ENCODE assay signal across 8 mouse cellular contexts in the genomic region with DNA sequence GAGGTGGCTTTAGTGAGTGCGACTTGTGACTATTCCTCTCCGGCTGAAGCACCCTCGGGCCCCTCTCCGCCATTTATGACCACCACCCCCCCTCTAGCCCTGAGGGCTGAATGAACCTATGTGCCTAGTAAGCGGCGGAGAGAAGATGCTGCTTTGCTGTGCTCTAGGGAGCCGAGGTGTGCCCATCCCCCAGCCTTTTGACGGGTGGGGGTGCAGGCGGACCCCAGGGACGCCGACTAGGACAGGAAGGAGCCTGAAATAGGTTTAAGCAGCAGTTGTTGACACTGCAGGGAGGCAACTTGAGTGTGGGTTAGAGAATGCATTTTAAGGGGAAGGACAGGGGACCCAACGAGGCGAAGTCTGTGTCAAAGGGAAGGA. TPM values are rescaled to one million over a fixed set of nuclear protein-coding genes. Genes with fewer than 3 reads are reported as not detected.
DNase-seq lines count a peak whose midpoint lies in the region; ATAC-seq and TF ChIP-seq lines count a peak whose summit lies in the region.

No protein-coding gene starts in this region.

- no peak for TF ChIP-seq RAD21 in CH12.LX (IDR thresholded peaks at IDR 0.05; ENCODE audit: low read depth, low read length)

- H3K27me3 ChIP-seq in CH12.LX (replicated peaks) = peaks cover 25% of the 10 kb centered on the region
- peaks cover 60% of the 10 kb centered on the region for H3K27me3 ChIP-seq in forebrain, embryonic 14.5 days (replicated peaks; ENCODE audit: control insufficient read depth, insufficient read depth, low read length)
- H3K27me3 ChIP-seq in liver, embryonic 13.5 days = peaks cover 91% of the 10 kb centered on the region
- no peaks in the 10 kb centered on the region for H3K27me3 ChIP-seq in splenic B cell, adult 2 months (ENCODE audit: control insufficient read depth, insufficient read depth, low read length, poor library complexity, severe bottlenecking)

- DNase-seq in heart, adult 18-20 months = peak; percentile 20 to 42
- DNase-seq in heart, adult 8-10 months (ENCODE audit: low spot score) = no peak
- no peak for DNase-seq in CH12.LX (ENCODE audit: extremely low read depth)
- no peak for DNase-seq in forebrain, embryonic 14.5 days (ENCODE audit: low spot score)
- no peak for DNase-seq in liver, embryonic 13.5 days
- peak; percentile 48 for DNase-seq in splenic B cell, adult 2 months (ENCODE audit: low read depth, low spot score)
- no peak for DNase-seq in layer of hippocampus, adult 8-10 months (ENCODE audit: low spot score in 2 of 2)

- dilution Hi-C loops in CH12.LX (cut with MboI; ENCODE audit: extremely low pct_ligation_motif_present, extremely low pct_unique_long_range_greater_than_20kb, low sequenced_read_pairs) = no loop called here

- no peaks in the 10 kb centered on the region for H3K36me3 ChIP-seq in CH12.LX (replicated peaks in 1 of 2; ENCODE audit: control insufficient read depth in 1 of 2, insufficient read depth in 1 of 2, low read length in 1 of 2)
- H3K36me3 ChIP-seq in forebrain, embryonic 14.5 days (ENCODE audit: control insufficient read depth, insufficient read depth, low read length) = no peaks in the 10 kb centered on the region
- H3K36me3 ChIP-seq in liver, embryonic 13.5 days = no peaks in the 10 kb centered on the region
- no peaks in the 10 kb centered on the region for H3K36me3 ChIP-seq in splenic B cell, adult 2 months (ENCODE audit: control insufficient read depth, insufficient read depth, low read length, poor library complexity, severe bottlenecking)

- H3K4me3 ChIP-seq in CH12.LX (replicated peaks in 1 of 3; ENCODE audit: low read depth in 2 of 3, low read length in 2 of 3, poor library complexity in 1 of 3) = peak overlapping the region; percentile 50 to 71 (median 63)
- peak overlapping the region; percentile 34 for H3K4me3 ChIP-seq in forebrain, embryonic 14.5 days (ENCODE audit: low read depth, low read length)
- H3K4me3 ChIP-seq in liver, embryonic 13.5 days (replicated peaks) = peak overlapping the region; percentile 51

- in situ Hi-C loops in CH12.LX (cut with MboI; ENCODE audit: low pct_ligation_motif_present, low pct_unique_long_range_greater_than_20kb, low sequenced_read_pairs) = loop anchor here (10.0 to 25.0 kb wide), 4 partner anchors 78 to 410 kb away; a partner anchor contains a TSS

- H3K9ac ChIP-seq in CH12.LX (ENCODE audit: insufficient read depth, low read depth) = peak overlapping the region; percentile 42
- peak overlapping the region; percentile 54 for H3K9ac ChIP-seq in forebrain, embryonic 14.5 days (ENCODE audit: low read length)
- H3K9ac ChIP-seq in liver, embryonic 13.5 days = peak overlapping the region; percentile 50

- whole genome bisulfite sequencing in forebrain, embryonic 14.5 days = 1% methylated on average over 13 of the region's 13 CpGs
- under 1% methylated on average over 13 of the region's 13 CpGs for WGBS in liver, embryonic 13.5 days (ENCODE audit: insufficient replicate concordance)

- 0 out of 2 replicates have a peak, but pooled peaks cover 5% of the 10 kb centered on the region for H3K79me2 ChIP-seq in CH12.LX (replicated peaks; ENCODE audit: control insufficient read depth, extremely low read depth, insufficient read depth, poor library complexity, severe bottlenecking)

- no peak for TF ChIP-seq EP300 in CH12.LX (IDR thresholded peaks at IDR 0.05; ENCODE audit: low read length)

- peak overlapping the region; percentile 47 for H3K27ac ChIP-seq in CH12.LX (ENCODE audit: insufficient read depth, low read depth)
- H3K27ac ChIP-seq in forebrain, embryonic 14.5 days (ENCODE audit: low read depth, low read length) = no peak overlapping the region
- no peak overlapping the region for H3K27ac ChIP-seq in liver, embryonic 13.5 days

- H3K4me1 ChIP-seq in CH12.LX (ENCODE audit: control insufficient read depth in 1 of 2, insufficient read depth in 2 of 2) = peaks cover 8 to 40% of the 10 kb centered on the region in 2 experiments
- H3K4me1 ChIP-seq in forebrain, embryonic 14.5 days (ENCODE audit: control insufficient read depth, insufficient read depth, low read length) = peaks cover 20% of the 10 kb centered on the region
- H3K4me1 ChIP-seq in liver, embryonic 13.5 days (replicated peaks) = peaks cover 43% of the 10 kb centered on the region

- no peak for ATAC-seq in forebrain, embryonic 14.5 days
- no peak for ATAC-seq in liver, embryonic 13.5 days (ENCODE audit: low read depth)
- ATAC-seq in monocyte, adult 5-6 weeks (replicated peaks; ENCODE audit: insufficient number of reproducible peaks, low FRiP score, low TSS enrichment, poor library complexity, severe bottlenecking) = no peak

- TF ChIP-seq CTCF in CH12.LX (conservative IDR thresholded peaks at IDR 0.05 in 1 of 2, IDR thresholded peaks at IDR 0.05 in 1 of 2; ENCODE audit: low read depth in 2 of 2, low read length in 2 of 2) = no peak

- peak overlapping the region; percentile 44 for H3K4me2 ChIP-seq in CH12.LX (ENCODE audit: insufficient read depth, low read depth, poor library complexity, severe bottlenecking)
- H3K4me2 ChIP-seq in forebrain, embryonic 14.5 days (ENCODE audit: low read length) = peak overlapping the region; percentile 77
- peak overlapping the region; percentile 69 for H3K4me2 ChIP-seq in liver, embryonic 13.5 days

- H3K9me3 ChIP-seq in CH12.LX (replicated peaks; ENCODE audit: low read length) = no peaks in the 10 kb centered on the region
- H3K9me3 ChIP-seq in forebrain, embryonic 14.5 days (replicated peaks; ENCODE audit: control insufficient read depth, low read length) = no peaks in the 10 kb centered on the region
- H3K9me3 ChIP-seq in liver, embryonic 13.5 days (replicated peaks) = no peaks in the 10 kb centered on the region

- no peak for TF ChIP-seq POLR2A in CH12.LX (IDR thresholded peaks at IDR 0.05; ENCODE audit: low read depth, low read length)

TF ChIP-seq in CH12.LX, 34 proteins besides CTCF, POLR2A, EP300 and RAD21 (continues in another document):
- no peak for TF ChIP-seq UBTF (IDR thresholded peaks at IDR 0.05; ENCODE audit: low read depth, low read length)
- 0 out of 2 replicates have a peak, but pooled peaks have one; percentile 13 for TF ChIP-seq BHLHE40 (IDR thresholded peaks at IDR 0.05; ENCODE audit: low read depth, low read length)
- TF ChIP-seq NELFE (IDR thresholded peaks at IDR 0.05; ENCODE audit: low read depth, low read length) = no peak
- TF ChIP-seq TBP (conservative IDR thresholded peaks at IDR 0.05; ENCODE audit: low read depth, low read length) = no peak
- no peak for TF ChIP-seq MAX (IDR thresholded peaks at IDR 0.05; ENCODE audit: low read length)
- no peak for TF ChIP-seq ZC3H11A (IDR thresholded peaks at IDR 0.05; ENCODE audit: low read depth, low read length)
- no peak for TF ChIP-seq POLR2AphosphoS2 (IDR thresholded peaks at IDR 0.05; ENCODE audit: low read depth, low read length)
- no peak for TF ChIP-seq GABPA (IDR thresholded peaks at IDR 0.05; ENCODE audit: insufficient replicate concordance, low read depth, low read length)
- TF ChIP-seq MEF2A (IDR thresholded peaks at IDR 0.05; ENCODE audit: borderline replicate concordance, low read depth, low read length) = no peak
- TF ChIP-seq JUN (IDR thresholded peaks at IDR 0.05; ENCODE audit: insufficient read depth, low read depth, low read length) = no peak
- TF ChIP-seq SMC3 (IDR thresholded peaks at IDR 0.05; ENCODE audit: low read depth, low read length) = no peak
- no peak for TF ChIP-seq SIN3A (IDR thresholded peaks at IDR 0.05; ENCODE audit: low read length)
- no peak for TF ChIP-seq E2F4 (IDR thresholded peaks at IDR 0.05; ENCODE audit: insufficient replicate concordance, low read depth, low read length)
- TF ChIP-seq MXI1 (IDR thresholded peaks at IDR 0.05; ENCODE audit: low read depth, low read length) = no peak
- no peak for TF ChIP-seq KAT2A (IDR thresholded peaks at IDR 0.05; ENCODE audit: insufficient replicate concordance, low read length)
- 0 out of 2 replicates have a peak, but pooled peaks have one; percentile 3 for TF ChIP-seq HCFC1 (IDR thresholded peaks at IDR 0.05; ENCODE audit: low read depth, low read length)
- no peak for TF ChIP-seq MAFK (IDR thresholded peaks at IDR 0.05; ENCODE audit: insufficient replicate concordance, low read length)
- TF ChIP-seq TCF12 (IDR thresholded peaks at IDR 0.05; ENCODE audit: low read depth, low read length) = no peak
- TF ChIP-seq RCOR1 (conservative IDR thresholded peaks at IDR 0.05; ENCODE audit: low read depth, low read length) = no peak

RNA-seq across cellular contexts. Expression of a gene that starts 3.3 kb away (rescaled TPM):
- 10 to 100 TPM; 17.5 to 18.6 TPM for total RNA-seq in heart, adult 18-20 months (2021)
- 10 to 100 TPM; 14.0 to 21.2 (median 15.9) TPM for total RNA-seq in heart, adult 8-10 months (2022)
- total RNA-seq in CH12.LX (2012; rRNA removed) = 28.7 and 32.1 TPM in 2 replicates
- total RNA-seq in CH12.LX (2014; rRNA removed) = 14.1 and 15.3 TPM in 2 replicates
- 37.5 and 37.8 TPM in 2 replicates for polyA plus RNA-seq in CH12.LX (2012; ENCODE audit: insufficient read length, low read depth)
- polyA plus RNA-seq in forebrain, embryonic 14.5 days (2014; fragmentation: Nextera tagmentation; extraction: Ambion mirVana) = 2.0 and 2.1 TPM in 2 replicates
- 2.3 and 2.5 TPM in 2 replicates for polyA plus RNA-seq in liver, embryonic 13.5 days (2015; fragmentation: Nextera tagmentation; extraction: Ambion mirVana)
- total RNA-seq in monocyte, adult 5-6 weeks (2017) = 5.6 to 11.9 TPM (median 9.6 TPM) in 3 replicates
- 10 to 100 TPM; 48.8 to 57.2 (median 54.9) TPM for total RNA-seq in layer of hippocampus, adult 8-10 months (2022)

RNA-seq across cellular contexts. Expression of a gene that starts 29.4 kb away (rescaled TPM):
- 1 to 10 TPM; 6.9 to 7.9 TPM for total RNA-seq in heart, adult 18-20 months (2021)
- total RNA-seq in heart, adult 8-10 months (2022) = 1 to 10 TPM; 5.7 to 9.2 (median 8.4) TPM
- total RNA-seq in CH12.LX (2012; rRNA removed) (4.4 and 5.1 TPM in 2 replicates), CH12.LX (2014; rRNA removed) (3.1 and 4.7 TPM in 2 replicates)
- 6.7 and 8.4 TPM in 2 replicates for polyA plus RNA-seq in CH12.LX (2012; ENCODE audit: insufficient read length, low read depth)
- 7.1 and 7.4 TPM in 2 replicates for polyA plus RNA-seq in forebrain, embryonic 14.5 days (2014; fragmentation: Nextera tagmentation; extraction: Ambion mirVana)
- polyA plus RNA-seq in liver, embryonic 13.5 days (2015; fragmentation: Nextera tagmentation; extraction: Ambion mirVana) = 5.2 and 5.4 TPM in 2 replicates
- 2.7 to 4.7 TPM in 2 of 3 replicates, not detected in the other for total RNA-seq in monocyte, adult 5-6 weeks (2017)
- 1 to 10 TPM; 3.5 to 4.3 (median 3.8) TPM for total RNA-seq in layer of hippocampus, adult 8-10 months (2022)

RNA-seq across cellular contexts. Expression of a gene that starts 35.1 kb away (rescaled TPM):
- total RNA-seq in heart, adult 18-20 months (2021) = 100 to 1,000 TPM; 410 to 473 TPM
- 100 to 1,000 TPM; 383 to 490 (median 481) TPM for total RNA-seq in heart, adult 8-10 months (2022)
- 28.4 and 29.3 TPM in 2 replicates for total RNA-seq in CH12.LX (2012; rRNA removed)
- total RNA-seq in CH12.LX (2014; rRNA removed) = 25.5 and 30.0 TPM in 2 replicates
- polyA plus RNA-seq in CH12.LX (2012; ENCODE audit: insufficient read length, low read depth) = 27.6 and 34.5 TPM in 2 replicates
- 39.6 and 45.1 TPM in 2 replicates for polyA plus RNA-seq in forebrain, embryonic 14.5 days (2014; fragmentation: Nextera tagmentation; extraction: Ambion mirVana)
- 26.4 and 29.6 TPM in 2 replicates for polyA plus RNA-seq in liver, embryonic 13.5 days (2015; fragmentation: Nextera tagmentation; extraction: Ambion mirVana)
- 9.5 to 16.2 TPM (median 13.5 TPM) in 3 replicates for total RNA-seq in monocyte, adult 5-6 weeks (2017)
- total RNA-seq in layer of hippocampus, adult 8-10 months (2022) = 100 to 1,000 TPM in 3 of 4 experiments, 10 to 100 TPM in 1; 98.7 to 127 (median 107) TPM

Comparison
In these comparisons a context has a peak if more than half of its experiments do, and no peak if none do; other contexts are left out.
1. DNase-seq: peak in heart, adult 18-20 months (2 of 2) and splenic B cell, adult 2 months (single experiment); none in heart, adult 8-10 months (single experiment), CH12.LX (single experiment), forebrain, embryonic 14.5 days (single experiment), liver, embryonic 13.5 days (single experiment) and layer of hippocampus, adult 8-10 months (0 of 2).
2. Peak in every context shown above with its lines, with median percentiles within 50 percentile points of each other: H3K4me2 ChIP-seq, H3K4me3 ChIP-seq and H3K9ac ChIP-seq.